Mouse (Mus musculus) inflammation-experienced regulatory T-cells, adult 16 weeks (primary cell): ENCODE measurements around the gene Nox1. TPM values are rescaled to one million over a fixed set of nuclear protein-coding genes. Genes with fewer than 3 reads are reported as not detected.

Experiments
- polyA plus RNA-seq: library from polyadenylated mRNA; unstranded; fragments of 100-300 nt; shearing (Covaris generic); gene quantifications from one replicate; pipeline ENCODE4 v1.2.1, GENCODE M21; 2017

The Nox1 gene
- 1.8 TPM for polyA plus RNA-seq

GRCm38 (mm10) chrX:134221856-134222255, at the start of gene Nox1:
Gene Nox1, minus strand, starts transcription at chrX:134221956.

GRCm38 (mm10) chrX:134187201-134187600, 34.6 kb downstream of the Nox1 start, which contains the start of gene Arl13a:
Gene Arl13a, plus strand, starts transcription at chrX:134187501.

GRCm38 (mm10) chrX:134162043-134162720, 59.6 kb downstream of the Nox1 start, which contains the start of gene Xkrx:
Gene Xkrx, minus strand, starts transcription at chrX:134162076.

GRCm38 (mm10) chrX:134058987-134059712, 162.6 kb downstream of the Nox1 start, which contains the start of gene Cstf2:
Gene Cstf2, plus strand, starts transcription at chrX:134059187.

Other genes with a start within 250 kb of the Nox1 start
- 0.78 TPM for gene Sytl4, start 240.1 kb downstream of the Nox1 start, polyA plus RNA-seq
- 56.8 TPM for gene Cstf2, start 162.8 kb downstream of the Nox1 start, polyA plus RNA-seq
- gene Xkrx, start 59.9 kb downstream of the Nox1 start, polyA plus RNA-seq = 2.7 TPM
- not detected for gene Arl13a, start 34.5 kb downstream of the Nox1 start, polyA plus RNA-seq
- gene Trmt2b, start 55.0 kb upstream of the Nox1 start, polyA plus RNA-seq = 35.9 TPM
- not detected for gene Tmem35a, start 73.3 kb upstream of the Nox1 start, polyA plus RNA-seq
- 3.8 TPM for gene Cenpi, start 86.1 kb upstream of the Nox1 start, polyA plus RNA-seq
- gene Drp2, start 182.6 kb upstream of the Nox1 start, polyA plus RNA-seq = not detected